Mouse (Mus musculus) forebrain, embryonic 16.5 days (tissue): ENCODE data around the gene Pigs. TPM values are rescaled to one million over a fixed set of nuclear protein-coding genes. Genes with fewer than 3 reads are reported as not detected.

ENCODE experiments used
- ATAC-seq: fragments of 200-750 bp; cut with Nextera tagmentation; 2 replicates; pipeline ENCODE4 v1.8.0; 2017; ENCODE audit warnings: mild to moderate bottlenecking, moderate library complexity
- H3K27ac ChIP-seq: fragments of 300-500 bp; sonication (generic); 2 replicates; pipeline ENCODE4 v1.5.1; 2014; ENCODE audit warnings: low read length, control low read depth
- H3K27me3 ChIP-seq: fragments of 300-500 bp; sonication (generic); replicated peaks from 2 replicates; pipeline ENCODE4 v1.6.1; 2014; ENCODE audit warnings: low read length; ENCODE audit not compliant: control insufficient read depth, insufficient read depth
- H3K36me3 ChIP-seq: fragments of 300-500 bp; sonication (generic); 2 replicates; pipeline ENCODE4 v1.6.1; 2014; ENCODE audit not compliant: control insufficient read depth, insufficient read depth
- H3K4me1 ChIP-seq: fragments of 300-500 bp; sonication (generic); replicated peaks from 2 replicates; pipeline ENCODE4 v1.6.1; 2014; ENCODE audit warnings: low read length; ENCODE audit not compliant: control insufficient read depth, insufficient read depth
- H3K4me2 ChIP-seq: fragments of 300-500 bp; sonication (generic); 2 replicates; pipeline ENCODE4 v1.6.1; 2014; ENCODE audit warnings: mild to moderate bottlenecking, low read length, control low read depth
- H3K4me3 ChIP-seq: fragments of 300-500 bp; sonication (generic); replicated peaks from 2 replicates; pipeline ENCODE4 v1.5.1; 2014; ENCODE audit warnings: mild to moderate bottlenecking, low read length, control low read depth
- H3K9ac ChIP-seq: fragments of 300-500 bp; sonication (generic); replicated peaks from 2 replicates; pipeline ENCODE4 v1.6.1; 2014; ENCODE audit warnings: low read depth, low read length, control low read depth
- H3K9me3 ChIP-seq: fragments of 300-500 bp; sonication (generic); 2 replicates; pipeline ENCODE4 v1.6.1; 2016; ENCODE audit warnings: low read length; ENCODE audit not compliant: control insufficient read depth
- WGBS: fragments of 180-500 bp; shearing (Covaris S2); extraction: QIAGEN DNeasy Blood & Tissue Kit; methylation state at CpG from one replicate; pipeline ENCODE4 v1.1.7; 2014; 5-methylcytosine and 5-hydroxymethylcytosine counted together
- polyA plus RNA-seq: library from polyadenylated mRNA; unstranded; fragments of >200 nt; fragmentation: Nextera tagmentation; extraction: Ambion mirVana; gene quantifications from 2 replicates; pipeline ENCODE4 v1.2.1, GENCODE M21; 2015

The Pigs gene
- polyA plus RNA-seq, 1 experiment from 2014 or later = 61.4 TPM

DNA sequence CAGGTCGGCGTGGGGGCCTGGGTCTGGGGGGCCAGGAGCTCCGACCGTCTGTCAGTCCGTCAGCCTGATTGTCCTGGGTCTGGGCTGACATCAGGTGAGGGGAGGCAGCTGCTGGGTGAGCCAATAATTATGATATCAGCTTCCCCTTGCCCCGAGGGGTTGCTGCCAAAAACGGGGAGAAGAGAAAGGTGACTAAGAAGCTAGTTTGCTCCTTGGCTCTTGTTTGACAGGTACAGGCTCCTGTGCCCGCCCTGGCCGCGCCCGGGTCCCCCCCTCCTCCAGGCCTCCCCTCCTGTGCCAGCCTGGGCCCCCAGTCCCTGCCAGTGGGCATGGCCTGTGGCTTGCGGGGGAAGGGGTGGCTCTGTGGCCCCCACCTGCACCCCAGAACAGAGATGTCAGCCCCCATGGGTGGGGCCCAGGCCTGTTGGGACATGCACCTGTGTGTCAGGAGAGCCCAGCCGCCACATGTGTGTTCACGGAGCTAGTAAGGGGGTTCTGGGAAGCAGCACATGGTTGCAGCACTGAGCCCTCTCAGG lies 58.4 kb downstream of the Pigs start, which contains the start of gene Foxn1:
Gene Foxn1 (minus strand): TSS at position 51 of the 536 bp plus-strand sequence.
- WGBS = 83% methylated on average over 14 of the region's 14 CpGs

More for the DNA sequence above, 58.4 kb downstream of the Pigs start, which contains the start of gene Foxn1:
- no peaks in the 10 kb centered on the region for H3K9me3 ChIP-seq
- H3K36me3 ChIP-seq = no peaks in the 10 kb centered on the region
- no peaks in the 10 kb centered on the region for H3K27me3 ChIP-seq
- no peak within 1 kb of the TSS for H3K4me2 ChIP-seq
- no peak within 1 kb of the TSS for H3K9ac ChIP-seq
- no peaks in the 10 kb centered on the region for H3K4me1 ChIP-seq
- no peak within 1 kb of the TSS for H3K4me3 ChIP-seq
- H3K27ac ChIP-seq = no peak within 1 kb of the TSS
- no peak for ATAC-seq

Other genes starting within 250 kb of the Pigs start
- gene Eral1, start 248.0 kb upstream of the Pigs start, polyA plus RNA-seq = 34.2 and 34.3 TPM in 2 replicates
- 18.8 and 21.1 TPM in 2 replicates for gene Fam222b, start 233.8 kb upstream of the Pigs start, polyA plus RNA-seq
- gene Traf4, start 162.8 kb upstream of the Pigs start, polyA plus RNA-seq = 122 and 124 TPM in 2 replicates
- 5.1 and 6.0 TPM in 2 replicates for gene Nek8, start 151.7 kb upstream of the Pigs start, polyA plus RNA-seq
- gene Tlcd1, start 151.7 kb upstream of the Pigs start, polyA plus RNA-seq = 5.4 and 6.5 TPM in 2 replicates
- 758 and 831 TPM in 2 replicates for gene Rpl23a, start 144.8 kb upstream of the Pigs start, polyA plus RNA-seq
- gene Rab34, start 140.0 kb upstream of the Pigs start, polyA plus RNA-seq = 53.9 and 56.9 TPM in 2 replicates
- gene Proca1, start 135.0 kb upstream of the Pigs start, polyA plus RNA-seq = 0.94 and 3.0 TPM in 2 replicates
- gene Sdf2, start 82.7 kb upstream of the Pigs start, polyA plus RNA-seq = 71.8 and 73.0 TPM in 2 replicates
- 33.7 and 34.6 TPM in 2 replicates for gene Supt6, start 82.4 kb upstream of the Pigs start, polyA plus RNA-seq
- gene 2610507B11Rik, start 66.7 kb upstream of the Pigs start, polyA plus RNA-seq = 56.4 and 58.6 TPM in 2 replicates
- not detected in 2 replicates for gene BC030499, start 37.6 kb upstream of the Pigs start, polyA plus RNA-seq
- gene Spag5, start 26.9 kb upstream of the Pigs start, polyA plus RNA-seq = 21.6 and 22.1 TPM in 2 replicates
- gene Aldoc, start 5.4 kb upstream of the Pigs start, polyA plus RNA-seq = 152 and 186 TPM in 2 replicates
- 68.6 and 69.1 TPM in 2 replicates for gene Unc119, start 15.1 kb downstream of the Pigs start, polyA plus RNA-seq
- not detected in 2 replicates for gene Foxn1, start 58.1 kb downstream of the Pigs start, polyA plus RNA-seq
- gene Slc13a2, start 93.8 kb downstream of the Pigs start, polyA plus RNA-seq = not detected in 2 replicates
- gene Slc46a1, start 137.3 kb downstream of the Pigs start, polyA plus RNA-seq = 18.3 and 19.8 TPM in 2 replicates
- 51.6 and 56.6 TPM in 2 replicates for gene Sarm1, start 169.3 kb downstream of the Pigs start, polyA plus RNA-seq
- 76.0 and 99.3 TPM in 2 replicates for gene Vtn, start 170.7 kb downstream of the Pigs start, polyA plus RNA-seq
- gene Sebox, start 175.0 kb downstream of the Pigs start, polyA plus RNA-seq = 0.16 and 0.19 TPM in 2 replicates
- gene Tmem199, start 183.8 kb downstream of the Pigs start, polyA plus RNA-seq = 78.8 and 86.3 TPM in 2 replicates
- gene Poldip2, start 183.8 kb downstream of the Pigs start, polyA plus RNA-seq = 209 and 214 TPM in 2 replicates
- gene Tnfaip1, start 207.9 kb downstream of the Pigs start, polyA plus RNA-seq = 71.5 and 71.8 TPM in 2 replicates
- gene Ift20, start 207.9 kb downstream of the Pigs start, polyA plus RNA-seq = 111 and 117 TPM in 2 replicates
- 31.1 and 34.9 TPM in 2 replicates for gene Tmem97, start 222.4 kb downstream of the Pigs start, polyA plus RNA-seq